Mouse (Mus musculus): Measurements from ENCODE around the gene Gm20379. TPM values are rescaled to one million over a fixed set of nuclear protein-coding genes. Genes with fewer than 3 reads are reported as not detected.

Gm20379 gene
- total and polyA plus RNA-seq, 3 experiments: 9.4 TPM; not detected in 2

GRCm38 (mm10) chr13:92299522-92299921 lies 6.3 kb upstream of the Gm20379 start:
- Histone ChIP-seq H3K4me3 (ENCODE audit: control insufficient read depth in 1 of 2, insufficient read depth in 1 of 2, low read depth in 2 of 2, low read length in 2 of 2) (no peak overlapping the region), H3K9me3 (replicated peaks; ENCODE audit: insufficient read depth, low read length) (no peaks in the 10 kb centered on the region), H3K36me3 (ENCODE audit: control insufficient read depth in 1 of 2, insufficient read depth in 2 of 2, low read length in 2 of 2) (no peaks in the 10 kb centered on the region; a peak in 2 of 4 replicates), H3K4me1 (ENCODE audit: control insufficient read depth in 1 of 2, insufficient read depth in 2 of 2, low read length in 2 of 2) (no peaks in the 10 kb centered on the region), H3K79me2 (ENCODE audit: control insufficient read depth, insufficient read depth, low read length, poor library complexity) (no peaks in the 10 kb centered on the region), H3K27ac (ENCODE audit: control insufficient read depth, low read depth, low read length) (no peak overlapping the region), H3K9ac (ENCODE audit: control insufficient read depth, low read depth, low read length, poor library complexity, severe bottlenecking) (no peak overlapping the region), H3K27me3 (ENCODE audit: control insufficient read depth in 1 of 2, insufficient read depth in 2 of 2, low read length in 2 of 2) (no peaks in the 10 kb centered on the region)
- no peak for TF ChIP-seq RAD21 (IDR thresholded peaks at IDR 0.05; ENCODE audit: low read depth, low read length)
- no peak for TF ChIP-seq NELFE (IDR thresholded peaks at IDR 0.05; ENCODE audit: low read depth, low read length)
- TF ChIP-seq GABPA (IDR thresholded peaks at IDR 0.05; ENCODE audit: low read depth, low read length): no peak
- no peak for TF ChIP-seq E2F4 (IDR thresholded peaks at IDR 0.05; ENCODE audit: borderline replicate concordance, low read depth, low read length)
- DNase-seq (ENCODE audit: low read depth, low spot score): no peak

- no peaks in the 10 kb centered on the region for H3K9me3 ChIP-seq (replicated peaks; ENCODE audit: insufficient read depth, low read length)
- no peaks in the 10 kb centered on the region for H3K4me1 ChIP-seq (ENCODE audit: control insufficient read depth in 1 of 2, insufficient read depth in 2 of 2, low read length in 2 of 2)
- TF ChIP-seq USF1 (IDR thresholded peaks at IDR 0.05; ENCODE audit: low read depth, low read length) (no peak), NELFE (IDR thresholded peaks at IDR 0.05; ENCODE audit: low read depth, low read length) (no peak), NRF1 (IDR thresholded peaks at IDR 0.05; ENCODE audit: insufficient read depth, low read depth, low read length, poor library complexity, severe bottlenecking) (no peak), MXI1 (IDR thresholded peaks at IDR 0.05; ENCODE audit: low read depth, low read length) (no peak), GABPA (IDR thresholded peaks at IDR 0.05; ENCODE audit: low read depth, low read length) (no peak)
- H3K27ac ChIP-seq (ENCODE audit: control insufficient read depth, low read depth, low read length): no peak overlapping the region
- H3K79me2 ChIP-seq (ENCODE audit: control insufficient read depth, insufficient read depth, low read length, poor library complexity): no peaks in the 10 kb centered on the region
- no peak overlapping the region for H3K4me3 ChIP-seq (ENCODE audit: control insufficient read depth in 1 of 2, insufficient read depth in 1 of 2, low read depth in 2 of 2, low read length in 2 of 2)
- H3K27me3 ChIP-seq (ENCODE audit: control insufficient read depth in 1 of 2, insufficient read depth in 2 of 2, low read length in 2 of 2): no peaks in the 10 kb centered on the region
- H3K36me3 ChIP-seq (ENCODE audit: control insufficient read depth in 1 of 2, insufficient read depth in 2 of 2, low read length in 2 of 2): no peaks in the 10 kb centered on the region; a peak in 2 of 4 replicates
- DNase-seq (ENCODE audit: low read depth, low spot score): no peak
- no peak overlapping the region for H3K9ac ChIP-seq (ENCODE audit: control insufficient read depth, low read depth, low read length, poor library complexity, severe bottlenecking)
Measured at GRCm38 (mm10) chr13:92301754-92302153, 4.0 kb upstream of the Gm20379 start.

- Histone ChIP-seq H3K27ac (ENCODE audit: control insufficient read depth, low read depth, low read length) (no peak overlapping the region), H3K9me3 (replicated peaks; ENCODE audit: insufficient read depth, low read length) (no peaks in the 10 kb centered on the region), H3K36me3 (ENCODE audit: control insufficient read depth in 1 of 2, insufficient read depth in 2 of 2, low read length in 2 of 2) (no peaks in the 10 kb centered on the region; a peak in 1 of 4 replicates), H3K9ac (ENCODE audit: control insufficient read depth, low read depth, low read length, poor library complexity, severe bottlenecking) (no peak overlapping the region), H3K4me1 (ENCODE audit: control insufficient read depth in 1 of 2, insufficient read depth in 2 of 2, low read length in 2 of 2) (no peaks in the 10 kb centered on the region), H3K79me2 (ENCODE audit: control insufficient read depth, insufficient read depth, low read length, poor library complexity) (no peaks in the 10 kb centered on the region), H3K27me3 (ENCODE audit: control insufficient read depth in 1 of 2, insufficient read depth in 2 of 2, low read length in 2 of 2) (no peaks in the 10 kb centered on the region), H3K4me3 (ENCODE audit: control insufficient read depth in 1 of 2, insufficient read depth in 1 of 2, low read depth in 2 of 2, low read length in 2 of 2) (no peak overlapping the region)
- no peak for DNase-seq (ENCODE audit: low read depth, low spot score)
- TF ChIP-seq E2F4 (IDR thresholded peaks at IDR 0.05; ENCODE audit: borderline replicate concordance, low read depth, low read length): no peak
- no peak for TF ChIP-seq NELFE (IDR thresholded peaks at IDR 0.05; ENCODE audit: low read depth, low read length)
- no peak for TF ChIP-seq ZMIZ1 (IDR thresholded peaks at IDR 0.05; ENCODE audit: low read depth, low read length)
- no peak for TF ChIP-seq CTCF (IDR thresholded peaks at IDR 0.05 in 2 of 3, conservative IDR thresholded peaks at IDR 0.05 in 1 of 3; ENCODE audit: control insufficient read depth in 1 of 3, insufficient read depth in 1 of 3, low read depth in 2 of 3, low read length in 3 of 3, poor library complexity in 1 of 3, severe bottlenecking in 1 of 3)
- no peak for TF ChIP-seq ZKSCAN1 (IDR thresholded peaks at IDR 0.05; ENCODE audit: low read depth, low read length)
- TF ChIP-seq TCF12 (IDR thresholded peaks at IDR 0.05; ENCODE audit: low read depth, low read length): no peak
- no peak for TF ChIP-seq RAD21 (IDR thresholded peaks at IDR 0.05; ENCODE audit: low read depth, low read length)
- no peak for TF ChIP-seq POLR2AphosphoS5 (IDR thresholded peaks at IDR 0.05; ENCODE audit: borderline replicate concordance, low read depth, low read length)
- TF ChIP-seq MAFK (IDR thresholded peaks at IDR 0.05; ENCODE audit: borderline replicate concordance, low read depth, low read length): no peak
- TF ChIP-seq BHLHE40 (IDR thresholded peaks at IDR 0.05; ENCODE audit: borderline replicate concordance, low read depth, low read length): no peak
- no peak for TF ChIP-seq POLR2A (IDR thresholded peaks at IDR 0.05; ENCODE audit: control insufficient read depth in 1 of 2, insufficient read depth in 1 of 2, low read depth in 1 of 2, low read length in 2 of 2, poor library complexity in 1 of 2)
- no peak for TF ChIP-seq SIN3A (IDR thresholded peaks at IDR 0.05; ENCODE audit: low read length)
- no peak for TF ChIP-seq GABPA (IDR thresholded peaks at IDR 0.05; ENCODE audit: low read depth, low read length)
- no peak for TF ChIP-seq NRF1 (IDR thresholded peaks at IDR 0.05; ENCODE audit: insufficient read depth, low read depth, low read length, poor library complexity, severe bottlenecking)
- no peak for TF ChIP-seq JUND (IDR thresholded peaks at IDR 0.05; ENCODE audit: low read depth, low read length)
- no peak for TF ChIP-seq MYB (IDR thresholded peaks at IDR 0.05; ENCODE audit: low read depth, low read length)
- no peak for TF ChIP-seq USF2 (IDR thresholded peaks at IDR 0.05; ENCODE audit: borderline replicate concordance in 1 of 2, insufficient read depth in 1 of 2, low read depth in 1 of 2, low read length in 2 of 2)
- TF ChIP-seq USF1 (IDR thresholded peaks at IDR 0.05; ENCODE audit: low read depth, low read length): no peak
- TF ChIP-seq TAL1 (IDR thresholded peaks at IDR 0.05; ENCODE audit: low read length): no peak
Measured at GRCm38 (mm10) chr13:92302466-92302865, 3.3 kb upstream of the Gm20379 start.

All from MEL (cell line).